Mouse (Mus musculus) cerebellum, postnatal 25 days (tissue): ENCODE measurements at regions not wholly inside any gene's neighbourhood (a gene's known extent, or its start where the extent isn't known, plus 50 kb on each side); places are given as distances from the start of the nearest gene placed in this dataset.
"Not testable (repeated sequence)": the region's sequence is repeated elsewhere in the genome, so short reads cannot be mapped to it uniquely, and the experiment has no call there.

Experiments
- DNase-seq, 2 experiments: peaks; one replicate each; pipeline ENCODE4 v3.0.0; 2021; ENCODE audit warnings: mixed read lengths in 2 of 2

GRCm38 (mm10) chr17:26335551-26335950, 79.1 kb upstream of the Neurl1b start:
- no peak for DNase-seq

- DNase-seq, result no peak
These were observed 78.6 kb upstream of the Neurl1b start for GRCm38 (mm10) chr17:26336011-26336410.

- no peak for DNase-seq
These were observed 77.5 kb upstream of the Neurl1b start for GRCm38 (mm10) chr17:26337106-26337505.

- not testable (repeated sequence) for DNase-seq
These were observed 69.2 kb upstream of the Neurl1b start for GRCm38 (mm10) chr17:26345436-26345835.

- DNase-seq, result no peak
These were observed 66.5 kb upstream of the Neurl1b start for GRCm38 (mm10) chr17:26348116-26348515.

GRCm38 (mm10) chr17:26349741-26350140, 64.9 kb upstream of the Neurl1b start:
- no peak for DNase-seq

- DNase-seq, result no peak
These were observed 64.4 kb upstream of the Neurl1b start for GRCm38 (mm10) chr17:26350216-26350615.

- DNase-seq, result no peak
These were observed 62.6 kb upstream of the Neurl1b start for GRCm38 (mm10) chr17:26351991-26352390.

- no peak for DNase-seq
These were observed 61.9 kb upstream of the Neurl1b start for GRCm38 (mm10) chr17:26352712-26353111.

GRCm38 (mm10) chr17:26354431-26354830, 60.2 kb upstream of the Neurl1b start:
- DNase-seq, result no peak

- no peak for DNase-seq
These were observed 59.3 kb upstream of the Neurl1b start for GRCm38 (mm10) chr17:26355301-26355700.

- no peak for DNase-seq
These were observed 57.7 kb upstream of the Neurl1b start for GRCm38 (mm10) chr17:26356906-26357305.

- no peak for DNase-seq
These were observed 56.8 kb upstream of the Neurl1b start for GRCm38 (mm10) chr17:26357784-26358183.

GRCm38 (mm10) chr17:26360711-26361110, 53.9 kb upstream of the Neurl1b start:
- no peak for DNase-seq

GRCm38 (mm10) chr17:26361420-26361819, 53.2 kb upstream of the Neurl1b start:
- no peak for DNase-seq

- peak in 1 of 2 experiments; percentile 57 for DNase-seq
These were observed 52.6 kb upstream of the Neurl1b start for GRCm38 (mm10) chr17:26361992-26362391.

GRCm38 (mm10) chr17:26362586-26363361, 51.9 kb upstream of the Neurl1b start:
- no peak for DNase-seq

GRCm38 (mm10) chr17:26363853-26364532, 50.6 kb upstream of the Neurl1b start:
- peak in 1 of 2 experiments; percentile 41 for DNase-seq
